Mouse (Mus musculus): Measurements from ENCODE around the gene Syce2.
"Not testable (repeated sequence)": the region's sequence is repeated elsewhere in the genome, so short reads cannot be mapped to it uniquely, and the experiment has no call there.

Gene Syce2

DNA sequence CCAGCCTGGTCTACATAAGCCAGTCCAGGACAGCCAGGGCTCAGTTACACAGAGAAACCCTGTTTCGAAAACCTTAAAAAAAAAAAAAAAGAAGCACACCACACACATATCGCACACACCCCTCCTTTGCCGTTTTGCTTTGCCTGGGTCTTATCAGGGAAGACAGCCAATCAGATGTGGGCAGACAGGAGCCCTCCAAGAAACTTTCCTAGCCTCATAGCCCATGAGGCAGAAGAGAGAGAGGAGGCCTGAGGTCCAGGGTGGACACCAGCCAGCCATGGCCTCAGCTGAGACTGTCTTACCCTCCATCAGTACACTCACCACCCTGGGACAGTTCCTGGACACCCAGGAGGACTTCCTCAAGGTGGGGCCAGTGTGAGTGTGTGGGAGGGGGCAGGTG is 29.8 kb downstream of the Syce2 start, which contains the start of gene Klf1:
Gene Klf1 (plus strand): TSS at position 177 of the 400 bp plus-strand sequence.
- no peak for DNase-seq (ENCODE audit: low spot score in 2 of 2)

DNA sequence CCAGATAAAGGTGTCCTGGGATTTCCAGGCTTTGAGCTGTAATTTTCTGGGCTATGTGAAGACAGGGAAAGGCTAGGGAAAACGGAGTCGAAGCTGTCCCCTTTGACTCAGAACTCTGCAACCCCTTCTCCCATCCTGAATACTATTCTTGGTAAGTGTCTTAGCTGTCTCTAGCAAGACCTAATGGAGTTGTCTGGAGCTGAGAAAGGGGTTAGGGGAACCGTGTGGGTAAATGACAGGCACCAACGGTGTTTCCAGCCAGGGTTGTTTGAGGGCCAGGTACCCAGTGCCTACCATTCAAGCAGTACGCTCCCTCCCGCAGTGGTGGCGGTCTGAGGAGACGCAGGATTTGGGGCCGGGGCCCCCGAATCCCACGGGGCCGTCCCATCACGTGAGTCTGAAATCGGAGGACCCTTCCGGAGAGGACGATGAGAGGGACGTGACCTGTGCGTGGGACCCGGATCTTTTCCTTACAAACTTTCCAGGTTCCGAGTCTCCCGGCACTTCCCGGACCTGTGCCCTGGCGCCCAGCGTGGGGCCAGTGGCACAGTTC is 30.5 kb downstream of the Syce2 start:
- no peak for DNase-seq (ENCODE audit: low spot score in 2 of 2)

DNA sequence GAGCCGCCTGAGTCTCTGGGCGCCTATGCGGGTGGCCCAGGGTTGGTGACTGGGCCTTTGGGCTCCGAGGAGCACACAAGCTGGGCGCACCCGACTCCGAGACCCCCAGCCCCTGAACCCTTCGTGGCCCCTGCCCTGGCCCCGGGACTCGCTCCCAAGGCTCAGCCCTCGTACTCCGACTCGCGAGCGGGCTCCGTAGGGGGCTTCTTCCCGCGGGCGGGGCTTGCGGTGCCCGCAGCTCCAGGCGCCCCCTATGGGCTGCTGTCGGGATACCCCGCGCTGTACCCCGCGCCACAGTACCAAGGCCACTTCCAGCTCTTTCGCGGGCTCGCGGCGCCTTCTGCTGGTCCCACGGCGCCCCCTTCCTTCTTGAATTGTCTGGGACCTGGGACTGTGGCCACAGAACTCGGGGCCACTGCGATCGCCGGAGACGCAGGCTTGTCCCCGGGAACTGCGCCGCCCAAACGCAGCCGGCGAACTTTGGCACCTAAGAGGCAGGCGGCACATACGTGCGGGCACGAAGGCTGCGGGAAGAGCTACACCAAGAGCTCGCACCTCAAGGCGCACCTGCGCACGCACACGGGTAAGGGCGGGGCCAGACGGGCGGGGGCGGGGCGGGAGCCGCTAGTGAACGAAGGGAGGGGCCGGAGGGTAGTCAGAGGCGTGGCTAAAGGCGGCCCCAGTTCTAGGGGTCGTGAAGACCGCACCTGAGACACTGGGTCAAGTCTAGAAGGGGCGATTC is 31.2 kb downstream of the Syce2 start:
- peak; percentile 53 to 93 for DNase-seq (ENCODE audit: low spot score in 2 of 2)

GRCm38 (mm10) chr8:84904351-84904750 is 32.4 kb downstream of the Syce2 start:
- no peak for DNase-seq (ENCODE audit: low spot score in 2 of 2)

- no peak for DNase-seq (ENCODE audit: low spot score in 2 of 2)
Observed at GRCm38 (mm10) chr8:84907037-84907436, 35.1 kb downstream of the Syce2 start.

- DNase-seq (ENCODE audit: low spot score in 2 of 2), result no peak
Observed at GRCm38 (mm10) chr8:84907493-84907892, 35.6 kb downstream of the Syce2 start.

DNA sequence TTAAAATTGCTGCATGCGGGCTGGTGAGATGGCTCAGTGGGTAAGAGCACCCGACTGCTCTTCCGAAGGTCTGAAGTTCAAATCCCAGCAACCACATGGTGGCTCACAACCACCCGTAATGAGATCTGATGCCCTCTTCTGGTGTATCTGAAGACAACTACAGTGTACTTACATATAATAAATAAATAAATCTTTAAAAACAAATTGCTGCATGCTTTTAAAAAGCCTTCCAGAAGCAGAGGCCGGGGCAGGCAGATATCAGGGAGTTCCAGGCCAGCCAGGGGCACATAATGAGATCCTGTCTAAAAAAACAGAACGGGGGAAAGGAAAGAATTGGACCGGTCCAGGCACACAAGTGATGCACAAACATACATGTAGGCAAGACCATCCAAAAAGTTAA is 36.1 kb downstream of the Syce2 start:
- not testable (repeated sequence) for DNase-seq (ENCODE audit: low spot score in 2 of 2)

DNA sequence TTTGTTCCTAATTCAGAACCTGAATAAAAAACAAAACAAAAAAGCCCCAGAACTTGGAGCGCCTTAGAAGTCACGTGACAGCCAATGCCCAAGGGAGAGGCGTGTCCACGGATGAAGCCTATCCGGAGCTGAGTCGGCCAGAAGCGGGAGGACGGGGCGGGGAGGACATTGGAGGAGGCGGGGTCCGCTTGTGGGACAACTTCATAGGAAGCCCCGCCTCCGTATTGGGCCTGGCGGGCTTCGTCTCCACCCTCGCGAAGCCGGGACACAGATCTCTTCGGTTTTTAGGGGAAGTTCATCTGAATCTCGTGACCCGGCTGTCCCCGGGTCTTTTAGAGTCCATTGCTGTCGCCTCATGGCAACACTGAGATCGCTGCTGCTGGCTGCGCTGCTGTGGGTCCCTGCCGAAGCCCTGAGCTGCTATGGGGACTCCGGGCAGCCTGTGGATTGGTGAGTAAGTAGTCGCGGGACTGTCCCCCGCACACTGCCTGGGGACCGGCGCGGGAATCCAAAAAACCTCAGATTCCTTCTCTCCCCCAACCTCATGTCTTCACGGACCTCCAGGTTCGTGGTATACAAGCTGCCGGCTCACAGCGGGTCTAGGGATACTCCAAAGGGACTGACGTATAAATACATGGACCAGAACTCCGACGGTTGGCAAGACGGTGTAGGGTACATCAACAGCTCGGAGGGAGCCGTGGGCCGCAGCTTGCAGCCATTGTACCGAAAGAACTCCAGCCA is 36.7 kb downstream of the Syce2 start, which contains the start of gene Dnase2a:
Gene Dnase2a (plus strand): TSS at position 140 of the 741 bp plus-strand sequence.
- peak; percentile 79 to 87 for DNase-seq (ENCODE audit: low spot score in 2 of 2)

- no peak for DNase-seq (ENCODE audit: low spot score in 2 of 2)
Observed at GRCm38 (mm10) chr8:84909162-84909767, 37.4 kb downstream of the Syce2 start.

- no peak for DNase-seq (ENCODE audit: low spot score in 2 of 2)
Observed at GRCm38 (mm10) chr8:84909949-84910348, 38.0 kb downstream of the Syce2 start.

DNA sequence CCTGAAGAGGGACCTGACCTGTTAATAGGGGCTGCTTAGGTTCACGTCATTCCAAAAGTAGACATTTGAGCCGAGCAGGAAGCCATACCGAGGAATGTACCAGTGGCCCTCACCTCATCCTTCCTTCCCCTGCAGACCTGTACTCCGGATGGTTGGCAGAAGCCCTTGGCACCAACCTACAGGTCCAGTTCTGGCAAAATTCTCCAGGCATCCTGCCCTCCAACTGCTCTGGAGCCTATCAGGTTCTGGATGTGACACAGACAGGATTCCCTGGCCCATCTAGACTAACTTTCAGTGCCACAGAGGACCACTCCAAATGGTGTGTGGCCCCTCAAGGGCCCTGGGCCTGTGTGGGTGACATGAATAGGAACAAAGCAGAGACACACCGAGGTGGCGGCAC is 38.6 kb downstream of the Syce2 start:
- DNase-seq (ENCODE audit: low spot score in 2 of 2), result no peak

DNA sequence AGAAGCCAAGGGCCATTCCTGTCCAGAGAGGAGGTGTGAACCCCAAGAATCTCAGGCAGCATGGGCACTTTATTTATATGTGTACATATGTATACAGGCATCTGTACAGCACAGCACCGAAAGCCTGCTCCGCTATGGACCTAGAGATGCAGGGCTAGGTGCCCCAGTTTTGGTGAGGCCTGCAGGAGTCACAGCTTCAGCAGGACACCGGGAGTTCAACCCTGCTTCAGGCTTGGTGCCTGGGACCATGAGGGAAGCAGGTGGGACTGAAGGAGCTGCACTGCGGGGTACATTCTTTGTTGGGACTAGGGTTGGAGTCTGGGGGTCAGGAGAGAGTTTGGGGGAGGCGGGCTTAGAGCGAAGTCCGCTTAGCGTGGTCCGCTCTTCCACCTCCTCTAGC is 39.9 kb downstream of the Syce2 start:
- DNase-seq (ENCODE audit: low spot score in 2 of 2), result no peak

GRCm38 (mm10) chr8:84912391-84912790 is 40.5 kb downstream of the Syce2 start:
- DNase-seq (ENCODE audit: low spot score in 2 of 2), result no peak

DNA sequence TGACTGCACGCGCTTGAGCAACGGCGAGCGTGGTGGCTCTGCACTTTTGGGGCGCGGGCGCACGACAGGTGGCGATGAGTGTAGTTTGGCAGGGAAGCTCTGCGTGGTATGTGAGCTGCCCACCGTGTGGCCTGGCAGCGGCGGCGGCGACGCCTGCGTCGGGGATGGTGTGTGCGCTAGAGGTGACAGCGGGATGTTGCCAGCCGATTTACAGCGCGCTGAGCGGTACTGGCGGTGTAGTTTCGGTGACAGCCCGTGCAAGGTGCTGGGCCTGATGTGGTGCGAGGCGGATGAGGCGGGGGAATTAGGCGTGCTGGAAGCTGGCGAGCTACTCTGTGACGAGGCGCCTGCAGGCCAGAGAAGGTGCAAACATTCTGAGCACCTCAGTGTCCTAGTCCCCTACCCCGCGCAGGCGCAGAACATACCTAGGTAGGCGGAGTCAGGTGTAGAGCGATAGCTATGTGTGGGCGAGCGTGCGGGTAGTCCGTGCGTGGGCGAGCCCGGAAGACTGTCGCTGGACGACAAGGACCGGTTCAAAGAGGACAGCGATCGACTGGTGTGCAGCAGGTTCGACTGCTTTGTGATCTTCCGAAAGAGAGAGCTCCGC is 41.1 kb downstream of the Syce2 start:
- DNase-seq (ENCODE audit: low spot score in 2 of 2), result peak in 1 of 2 experiments; percentile 69

DNA sequence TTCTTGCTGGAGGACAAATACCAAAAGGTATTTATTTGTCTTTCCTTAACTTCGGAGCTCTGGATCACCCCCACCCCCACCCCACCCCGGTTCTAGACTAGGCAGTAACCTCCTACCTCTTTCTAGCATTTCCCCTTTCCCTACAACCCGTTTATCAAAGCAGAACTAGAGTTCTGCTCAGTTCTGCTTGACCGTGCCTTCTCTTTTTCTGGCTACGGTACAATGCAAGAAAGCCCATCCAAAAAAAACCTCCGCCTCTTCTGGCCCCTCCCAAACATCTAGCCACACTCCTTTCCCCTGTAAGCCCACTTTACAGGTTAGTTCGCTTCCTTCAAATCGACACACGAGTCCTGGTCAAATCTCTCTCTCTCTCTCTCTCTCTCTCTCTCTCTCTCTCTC is 41.6 kb downstream of the Syce2 start:
- DNase-seq (ENCODE audit: low spot score in 2 of 2), result no peak

DNA sequence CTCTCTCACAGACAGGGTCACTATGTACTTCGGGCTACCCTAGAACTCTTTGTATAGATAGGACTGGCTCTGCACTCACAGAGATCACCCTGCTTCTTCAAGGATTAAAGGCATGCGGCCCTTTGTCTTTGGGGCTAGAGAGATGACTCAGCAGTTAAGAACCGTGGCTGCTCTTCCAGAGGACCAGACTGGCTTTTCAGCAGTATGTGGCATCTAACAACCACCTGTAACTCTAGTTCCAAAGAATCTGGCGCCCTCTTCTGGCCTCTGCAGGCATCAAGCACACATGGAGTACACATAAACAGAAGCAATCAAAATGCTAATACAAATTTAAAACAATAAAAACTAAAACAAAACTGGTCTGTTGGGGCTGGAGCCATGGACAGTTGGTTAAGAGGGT is 42.0 kb downstream of the Syce2 start:
- DNase-seq (ENCODE audit: low spot score in 2 of 2), result no peak

GRCm38 (mm10) chr8:84915269-84915668 is 43.4 kb downstream of the Syce2 start:
- no peak for DNase-seq (ENCODE audit: low spot score in 2 of 2)

DNA sequence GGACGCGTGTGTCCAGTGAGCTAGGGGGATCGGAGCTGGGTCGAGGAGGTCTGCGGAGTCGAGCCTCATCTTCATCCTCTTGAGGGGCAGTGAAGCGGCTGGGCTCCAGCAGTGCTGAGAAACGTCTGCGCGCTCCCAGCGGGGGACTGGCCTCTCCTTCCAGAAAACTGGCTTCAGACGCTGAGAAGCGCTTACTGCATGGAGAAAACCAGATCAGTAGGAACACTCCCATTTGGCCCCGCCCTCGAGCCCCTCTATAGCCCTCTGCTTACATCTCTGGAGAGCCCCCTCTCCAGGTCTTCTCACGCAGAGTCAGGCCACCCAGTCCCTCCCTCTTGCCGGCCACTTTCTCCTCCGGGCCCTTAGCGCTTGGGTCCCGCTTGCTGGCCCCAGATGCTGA is 45.9 kb downstream of the Syce2 start:
- DNase-seq (ENCODE audit: low spot score in 2 of 2), result no peak

- no peak for DNase-seq (ENCODE audit: low spot score in 2 of 2)
Observed at GRCm38 (mm10) chr8:84918646-84919045, 46.7 kb downstream of the Syce2 start.

GRCm38 (mm10) chr8:84921596-84921995 is 49.7 kb downstream of the Syce2 start:
- no peak for DNase-seq (ENCODE audit: low spot score in 2 of 2)

DNA sequence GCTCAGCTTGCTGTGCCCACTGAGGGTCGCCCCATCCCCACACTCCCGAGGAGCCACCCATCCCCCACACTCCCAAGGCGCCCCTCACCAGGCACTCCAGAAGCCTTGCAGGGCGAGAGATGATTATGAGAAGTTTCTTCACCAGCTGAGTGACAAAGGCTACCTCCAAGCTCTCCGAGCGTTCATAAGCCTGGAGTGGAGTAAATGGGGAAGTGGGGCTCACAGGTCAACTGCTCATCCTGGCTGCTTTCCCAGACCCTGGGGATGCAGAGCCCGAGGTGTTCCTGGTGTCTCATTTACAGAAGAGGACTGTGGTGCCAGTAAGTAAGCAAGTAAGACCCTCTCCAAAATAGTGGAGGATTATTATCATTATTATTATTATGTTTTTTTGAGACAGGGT is 53.6 kb downstream of the Syce2 start:
- DNase-seq (ENCODE audit: low spot score in 2 of 2), result no peak

GRCm38 (mm10) chr8:84927513-84927912 is 55.6 kb downstream of the Syce2 start:
- no peak for DNase-seq (ENCODE audit: low spot score in 2 of 2)

Measured in left cerebral cortex, adult 9 months (tissue).